ENCODE assay signal across 10 mouse cellular contexts in genomic region chr2:27513861-27514260, GRCm38 (mm10). TPM values are rescaled to one million over a fixed set of nuclear protein-coding genes. Genes with fewer than 3 reads are reported as not detected.
DNase-seq lines count a peak whose midpoint lies in the region; ATAC-seq and TF ChIP-seq lines count a peak whose summit lies in the region.
"Had no signal": no experiment of that assay in that cellular context is flagged by ENCODE, and none has a peak within 500 bp of the region (broad histone marks: within the 10 kb centered on the region; RNA-seq: fewer than 3 reads in every experiment).

No protein-coding gene starts in this region.

- peaks cover 13% of the 10 kb centered on the region for H3K4me1 ChIP-seq in lung, embryonic 14.5 days (ENCODE audit: insufficient read depth)
- H3K4me1 ChIP-seq in embryonic facial prominence, embryonic 11.5 days (ENCODE audit: control insufficient read depth, insufficient read depth, low read length): no peaks in the 10 kb centered on the region
- peaks cover 27% of the 10 kb centered on the region for H3K4me1 ChIP-seq in hindbrain, embryonic 16.5 days (ENCODE audit: control insufficient read depth, insufficient read depth, low read depth, low read length)
- H3K4me1 ChIP-seq in midbrain, postnatal 0 days (ENCODE audit: insufficient read depth, low read length): peaks cover 15% of the 10 kb centered on the region

- peak overlapping the region; percentile 93 for H3K9ac ChIP-seq in lung, embryonic 14.5 days
- H3K9ac ChIP-seq in embryonic facial prominence, embryonic 11.5 days (replicated peaks; ENCODE audit: low read length): peak overlapping the region; percentile 92; the same call in 1 of the 2 replicates
- H3K9ac ChIP-seq in hindbrain, embryonic 16.5 days (ENCODE audit: low read depth, low read length): peak overlapping the region; percentile 93
- peak overlapping the region; percentile 88 for H3K9ac ChIP-seq in midbrain, postnatal 0 days (replicated peaks; ENCODE audit: low read length, poor library complexity, severe bottlenecking)

- no peaks in the 10 kb centered on the region for H3K9me3 ChIP-seq in lung, embryonic 14.5 days (ENCODE audit: low read depth, low read length)
- no peaks in the 10 kb centered on the region for H3K9me3 ChIP-seq in embryonic facial prominence, embryonic 11.5 days (replicated peaks; ENCODE audit: control insufficient read depth, low read length)
- H3K9me3 ChIP-seq in hindbrain, embryonic 16.5 days (ENCODE audit: control insufficient read depth, low read length): no peaks in the 10 kb centered on the region
- H3K9me3 ChIP-seq in midbrain, postnatal 0 days (ENCODE audit: low read length): no peaks in the 10 kb centered on the region

- peaks cover 7% of the 10 kb centered on the region for H3K36me3 ChIP-seq in lung, embryonic 14.5 days (ENCODE audit: insufficient read depth)
- H3K36me3 ChIP-seq in embryonic facial prominence, embryonic 11.5 days (replicated peaks; ENCODE audit: control insufficient read depth, insufficient read depth, low read depth, low read length): no peaks in the 10 kb centered on the region
- no peaks in the 10 kb centered on the region for H3K36me3 ChIP-seq in hindbrain, embryonic 16.5 days (ENCODE audit: control insufficient read depth, insufficient read depth, low read length)
- no peaks in the 10 kb centered on the region for H3K36me3 ChIP-seq in midbrain, postnatal 0 days (ENCODE audit: insufficient read depth, low read length)

- no peaks in the 10 kb centered on the region for H3K27me3 ChIP-seq in lung, embryonic 14.5 days (ENCODE audit: insufficient read depth, low read length)
- H3K27me3 ChIP-seq in embryonic facial prominence, embryonic 11.5 days (ENCODE audit: control insufficient read depth, insufficient read depth, low read length): no peaks in the 10 kb centered on the region
- H3K27me3 ChIP-seq in hindbrain, embryonic 16.5 days (replicated peaks; ENCODE audit: control insufficient read depth, insufficient read depth, low read length): no peaks in the 10 kb centered on the region
- no peaks in the 10 kb centered on the region for H3K27me3 ChIP-seq in midbrain, postnatal 0 days (ENCODE audit: insufficient read depth, low read length)

- no peak for TF ChIP-seq CTCF in lung, embryonic 14.5 days (IDR thresholded peaks at IDR 0.05; ENCODE audit: low read depth)
- no peak for TF ChIP-seq CTCF in midbrain, postnatal 0 days (IDR thresholded peaks at IDR 0.05)

- H3K4me3 ChIP-seq in lung, embryonic 14.5 days (ENCODE audit: low read depth, low read length): peak overlapping the region; percentile 92
- peak overlapping the region; percentile 98; the same call in 1 of the 2 replicates for H3K4me3 ChIP-seq in embryonic facial prominence, embryonic 11.5 days (ENCODE audit: low read depth, low read length)
- H3K4me3 ChIP-seq in hindbrain, embryonic 16.5 days (ENCODE audit: low read length): peak overlapping the region; percentile 72
- H3K4me3 ChIP-seq in midbrain, postnatal 0 days (ENCODE audit: low read depth, low read length): peak overlapping the region; percentile 95

- H3K27ac ChIP-seq in lung, embryonic 14.5 days (ENCODE audit: low read depth): peak overlapping the region; percentile 91; the same call in 1 of the 2 replicates
- H3K27ac ChIP-seq in embryonic facial prominence, embryonic 11.5 days (replicated peaks; ENCODE audit: low read depth, low read length): no peak overlapping the region
- peak overlapping the region; percentile 90 for H3K27ac ChIP-seq in hindbrain, embryonic 16.5 days (ENCODE audit: low read depth, low read length)
- peak overlapping the region; percentile 80 for H3K27ac ChIP-seq in midbrain, postnatal 0 days (ENCODE audit: low read depth, low read length)

- WGBS in lung, embryonic 14.5 days: 62% methylated on average over 5 of the region's 5 CpGs
- 84% methylated on average over 5 of the region's 5 CpGs for whole genome bisulfite sequencing in embryonic facial prominence, embryonic 11.5 days
- 75% methylated on average over 5 of the region's 5 CpGs for WGBS in hindbrain, embryonic 16.5 days
- WGBS in midbrain, postnatal 0 days: 59% methylated on average over 5 of the region's 5 CpGs

- ATAC-seq in lung, embryonic 14.5 days (ENCODE audit: insufficient read depth): no peak
- ATAC-seq in embryonic facial prominence, embryonic 11.5 days (replicated peaks; ENCODE audit: insufficient number of reproducible peaks, low FRiP score, low TSS enrichment, low read depth): no peak
- no peak for ATAC-seq in hindbrain, embryonic 16.5 days
- no peak for ATAC-seq in midbrain, postnatal 0 days (ENCODE audit: low FRiP score)

- peak; percentile 8 for DNase-seq in lung, embryonic 14.5 days
- DNase-seq in lung, adult 18-20 months: no peak
- DNase-seq in embryonic facial prominence, embryonic 11.5 days (ENCODE audit: low spot score): no peak
- peak; percentile 3 for DNase-seq in midbrain, postnatal 0 days (ENCODE audit: low spot score)
- DNase-seq in urinary bladder, postnatal 4 days (ENCODE audit: low spot score in 2 of 2): no peak
- DNase-seq in frontal cortex, postnatal 10 days (ENCODE audit: low spot score in 2 of 2): no peak
- DNase-seq in left cerebral cortex, adult 8-10 months (ENCODE audit: low spot score in 2 of 2): no peak
- DNase-seq: kidney, postnatal 36 days; thymus, postnatal 14 days had no signal

- peak overlapping the region; percentile 94 for H3K4me2 ChIP-seq in lung, embryonic 14.5 days
- peak overlapping the region; percentile 81; the same call in 1 of the 2 replicates for H3K4me2 ChIP-seq in embryonic facial prominence, embryonic 11.5 days (ENCODE audit: low read depth, low read length)
- H3K4me2 ChIP-seq in hindbrain, embryonic 16.5 days (ENCODE audit: low read length): peak overlapping the region; percentile 84
- H3K4me2 ChIP-seq in midbrain, postnatal 0 days (ENCODE audit: low read depth, low read length, poor library complexity, severe bottlenecking): peak overlapping the region; percentile 93

RNA-seq across cellular contexts. Expression of gene Wdr5, which starts 1.1 kb away (rescaled TPM):
- 63.6 and 71.3 TPM in 2 replicates for polyA plus RNA-seq in lung, embryonic 14.5 days (2014; fragmentation: Nextera tagmentation; extraction: Ambion mirVana)
- polyA plus RNA-seq in embryonic facial prominence, embryonic 11.5 days (2014; fragmentation: Nextera tagmentation; extraction: Ambion mirVana): 65.5 and 74.4 TPM in 2 replicates
- 43.8 and 47.4 TPM in 2 replicates for polyA plus RNA-seq in hindbrain, embryonic 16.5 days (2015; fragmentation: Nextera tagmentation; extraction: Ambion mirVana)
- 48.9 and 50.1 TPM in 2 replicates for total RNA-seq in midbrain, postnatal 0 days (2014; rRNA removed)
- polyA plus RNA-seq in midbrain, postnatal 0 days (2015; fragmentation: Nextera tagmentation; extraction: Ambion mirVana): 34.5 and 35.4 TPM in 2 replicates
- total RNA-seq in left cerebral cortex, adult 8-10 months (2022): 10 to 100 TPM; 25.6 to 27.1 (median 26.0) TPM

RNA-seq across cellular contexts. Expression of gene Brd3, which starts 6.4 kb away (rescaled TPM):
- 126 and 141 TPM in 2 replicates for polyA plus RNA-seq in lung, embryonic 14.5 days (2014; fragmentation: Nextera tagmentation; extraction: Ambion mirVana)
- 192 and 207 TPM in 2 replicates for polyA plus RNA-seq in embryonic facial prominence, embryonic 11.5 days (2014; fragmentation: Nextera tagmentation; extraction: Ambion mirVana)
- polyA plus RNA-seq in hindbrain, embryonic 16.5 days (2015; fragmentation: Nextera tagmentation; extraction: Ambion mirVana): 102 and 129 TPM in 2 replicates
- total RNA-seq in midbrain, postnatal 0 days (2014; rRNA removed): 43.8 and 54.7 TPM in 2 replicates
- polyA plus RNA-seq in midbrain, postnatal 0 days (2015; fragmentation: Nextera tagmentation; extraction: Ambion mirVana): 124 TPM in 2 replicates
- total RNA-seq in left cerebral cortex, adult 8-10 months (2022): 10 to 100 TPM; 37.6 to 44.5 (median 44.0) TPM

Comparison
In these comparisons a context has a peak if more than half of its experiments do, and no peak if none do; other contexts are left out.
1. DNase-seq: peak in lung, embryonic 14.5 days (single experiment) and midbrain, postnatal 0 days (single experiment); none in lung, adult 18-20 months (0 of 2), embryonic facial prominence, embryonic 11.5 days (single experiment), urinary bladder, postnatal 4 days (0 of 2), frontal cortex, postnatal 10 days (0 of 2) and left cerebral cortex, adult 8-10 months (0 of 2).
2. Peak in every context shown above with its lines, with median percentiles within 50 percentile points of each other: H3K4me2 ChIP-seq, H3K4me3 ChIP-seq and H3K9ac ChIP-seq.